Mouse (Mus musculus): ENCODE results near the gene Mrps30. TPM values are rescaled to one million over a fixed set of nuclear protein-coding genes. Genes with fewer than 3 reads are reported as not detected.
"Not testable (repeated sequence)": the region's sequence is repeated elsewhere in the genome, so short reads cannot be mapped to it uniquely, and the experiment has no call there.

Mrps30 gene
- polyA plus RNA-seq (2021), result 23.2 TPM

- peak; percentile 49 for DNase-seq (ENCODE audit: low read depth, low spot score)
- peaks cover 5% of the 10 kb centered on the region for H3K27me3 ChIP-seq
- ChIA-PET POLR2A (interaction anchor here (0.7 kb wide), 1 partner anchor 248 kb away, joined by 3 read pairs; no protein-coding TSS in a partner anchor), CTCF (interaction anchor here (1.1 to 1.6 kb wide), 2 partner anchors 8 to 955 kb away, joined by 3 read pairs; no protein-coding TSS in a partner anchor)
- ATAC-seq, result peak; percentile 100
- in situ Hi-C loops (cut with MboI; ENCODE audit: low pct_unique_long_range_greater_than_20kb), result no loop called here
- no peak for TF ChIP-seq CTCF (IDR thresholded peaks at IDR 0.05)
Measured at GRCm38 (mm10) chr13:118386511-118387447, at the start of gene Mrps30, which contains the start of gene B430218F22Rik. Gene Mrps30, minus strand, starts transcription at chr13:118387252. Gene B430218F22Rik, plus strand, starts transcription at chr13:118386630.

- TF ChIP-seq CTCF (IDR thresholded peaks at IDR 0.05), result no peak
- ChIA-PET POLR2A (no interaction called here), CTCF (no interaction called here)
- no peak for DNase-seq (ENCODE audit: low read depth, low spot score)
- peaks cover 7% of the 10 kb centered on the region for H3K27me3 ChIP-seq
- ATAC-seq, result no peak
- in situ Hi-C loops (cut with MboI; ENCODE audit: low pct_unique_long_range_greater_than_20kb), result no loop called here
Measured at GRCm38 (mm10) chr13:118420847-118421246, 33.8 kb upstream of the Mrps30 start.

- ATAC-seq, result no peak
- peaks cover 8% of the 10 kb centered on the region for H3K27me3 ChIP-seq
- no peak for TF ChIP-seq CTCF (IDR thresholded peaks at IDR 0.05)
- CTCF ChIA-PET, result no interaction called here
- POLR2A ChIA-PET, result no interaction called here
- in situ Hi-C loops (cut with MboI; ENCODE audit: low pct_unique_long_range_greater_than_20kb), result no loop called here
- DNase-seq (ENCODE audit: low read depth, low spot score), result no peak
Measured at GRCm38 (mm10) chr13:118420408-118420807, 33.4 kb upstream of the Mrps30 start.

- ChIA-PET CTCF (interaction anchor here (1.5 kb wide), 1 partner anchor 13 kb away, joined by 4 read pairs; no protein-coding TSS in a partner anchor), POLR2A (no interaction called here)
- ATAC-seq (no peak), DNase-seq (ENCODE audit: low read depth, low spot score) (no peak)
- no peak for TF ChIP-seq CTCF (IDR thresholded peaks at IDR 0.05)
- in situ Hi-C loops (cut with MboI; ENCODE audit: low pct_unique_long_range_greater_than_20kb), result no loop called here
- H3K27me3 ChIP-seq, result peaks cover 12% of the 10 kb centered on the region
Measured at GRCm38 (mm10) chr13:118418163-118418562, 31.1 kb upstream of the Mrps30 start.

GRCm38 (mm10) chr13:118411297-118411992, 24.4 kb upstream of the Mrps30 start:
- peaks cover 5% of the 10 kb centered on the region for H3K27me3 ChIP-seq
- no peak for TF ChIP-seq CTCF (IDR thresholded peaks at IDR 0.05)
- in situ Hi-C loops (cut with MboI; ENCODE audit: low pct_unique_long_range_greater_than_20kb), result no loop called here
- CTCF ChIA-PET, result interaction anchor here (1.1 kb wide), 1 partner anchor 33 kb away, joined by 3 read pairs; no protein-coding TSS in a partner anchor
- POLR2A ChIA-PET, result no interaction called here
- DNase-seq (ENCODE audit: low read depth, low spot score) (no peak), ATAC-seq (no peak)

GRCm38 (mm10) chr13:118403544-118403943, 16.5 kb upstream of the Mrps30 start:
- ChIA-PET POLR2A (no interaction called here), CTCF (interaction anchor here (0.7 to 1.7 kb wide), 5 partner anchors 14 to 978 kb away, joined by 3 to 4 read pairs (median 3); no protein-coding TSS in a partner anchor)
- TF ChIP-seq CTCF (IDR thresholded peaks at IDR 0.05), result peak; percentile 60
- in situ Hi-C loops (cut with MboI; ENCODE audit: low pct_unique_long_range_greater_than_20kb), result loop anchor here (5.0 to 10.0 kb wide), 2 partner anchors 931 to 959 kb away; no protein-coding TSS in a partner anchor
- DNase-seq (ENCODE audit: low read depth, low spot score) (no peak), ATAC-seq (no peak)
- peaks cover 21% of the 10 kb centered on the region for H3K27me3 ChIP-seq

GRCm38 (mm10) chr13:118400340-118400739, 13.3 kb upstream of the Mrps30 start:
- DNase-seq (ENCODE audit: low read depth, low spot score) (no peak), ATAC-seq (no peak)
- POLR2A ChIA-PET, result no interaction called here
- in situ Hi-C loops (cut with MboI; ENCODE audit: low pct_unique_long_range_greater_than_20kb), result loop anchor here (5.0 to 10.0 kb wide), 2 partner anchors 934 to 962 kb away; no protein-coding TSS in a partner anchor
- H3K27me3 ChIP-seq, result peaks cover 47% of the 10 kb centered on the region
- no peak for TF ChIP-seq CTCF (IDR thresholded peaks at IDR 0.05)
- CTCF ChIA-PET, result interaction anchor here (1.1 to 1.3 kb wide), 2 partner anchors 25 to 942 kb away, joined by 3 to 5 read pairs; no protein-coding TSS in a partner anchor

GRCm38 (mm10) chr13:118395803-118396202, 8.8 kb upstream of the Mrps30 start:
- ChIA-PET POLR2A (interaction anchor here (0.6 kb wide), 1 partner anchor 58 kb away, joined by 3 read pairs; no protein-coding TSS in a partner anchor), CTCF (no interaction called here)
- TF ChIP-seq CTCF (IDR thresholded peaks at IDR 0.05), result no peak
- ATAC-seq (no peak), DNase-seq (ENCODE audit: low read depth, low spot score) (no peak)
- peaks cover 68% of the 10 kb centered on the region for H3K27me3 ChIP-seq
- in situ Hi-C loops (cut with MboI; ENCODE audit: low pct_unique_long_range_greater_than_20kb), result no loop called here

- ATAC-seq; POLR2A ChIA-PET; DNase-seq (ENCODE audit: low read depth, low spot score); in situ Hi-C loops (cut with MboI; ENCODE audit: low pct_unique_long_range_greater_than_20kb); H3K27me3 ChIP-seq: not testable (repeated sequence)
- CTCF ChIA-PET, result interaction anchor here (1.1 to 1.6 kb wide), 2 partner anchors 9 to 955 kb away, joined by 3 read pairs; no protein-coding TSS in a partner anchor
Measured at GRCm38 (mm10) chr13:118387448-118387801, 373 bp upstream of the Mrps30 start.

GRCm38 (mm10) chr13:118380381-118380780, 6.7 kb downstream of the Mrps30 start:
- in situ Hi-C loops (cut with MboI; ENCODE audit: low pct_unique_long_range_greater_than_20kb), result no loop called here
- DNase-seq (ENCODE audit: low read depth, low spot score), result no peak
- ChIA-PET POLR2A (no interaction called here), CTCF (interaction anchor here (1.5 to 2.5 kb wide), 4 partner anchors 10 to 976 kb away, joined by 3 to 13 read pairs (median 6); no protein-coding TSS in a partner anchor)
- no peak for TF ChIP-seq CTCF (IDR thresholded peaks at IDR 0.05)
- no peak for ATAC-seq
- H3K27me3 ChIP-seq, result no peaks in the 10 kb centered on the region
